Mouse (Mus musculus) heart, embryonic 11.5 days (tissue): ENCODE results near the gene Wasf2. TPM values are rescaled to one million over a fixed set of nuclear protein-coding genes. Genes with fewer than 3 reads are reported as not detected.
"Not testable (repeated sequence)": the region's sequence is repeated elsewhere in the genome, so short reads cannot be mapped to it uniquely, and the experiment has no call there.

Experiments used
- ATAC-seq: fragments of 200-750 bp; cut with Nextera tagmentation; replicated peaks from 2 replicates; pipeline ENCODE4 v1.8.0; 2017; ENCODE audit warnings: moderate library complexity; ENCODE audit not compliant: insufficient number of reproducible peaks, low FRiP score, low TSS enrichment
- H3K27ac ChIP-seq: fragments of 300-500 bp; sonication (generic); 2 replicates; pipeline ENCODE4 v1.5.1; 2014; ENCODE audit warnings: mild to moderate bottlenecking, low read depth, low read length
- H3K27me3 ChIP-seq: fragments of 300-500 bp; sonication (generic); 2 replicates; pipeline ENCODE4 v1.6.1; 2014; ENCODE audit warnings: mild to moderate bottlenecking, low read length, mixed read lengths; ENCODE audit not compliant: control insufficient read depth, insufficient read depth
- H3K36me3 ChIP-seq: fragments of 300-500 bp; sonication (generic); 2 replicates; pipeline ENCODE4 v1.6.1; 2014; ENCODE audit warnings: mild to moderate bottlenecking, low read length, moderate library complexity, mixed read lengths; ENCODE audit not compliant: control insufficient read depth, insufficient read depth
- H3K4me1 ChIP-seq: fragments of 300-500 bp; sonication (generic); 2 replicates; pipeline ENCODE4 v1.6.1; 2014; ENCODE audit warnings: low read length; ENCODE audit not compliant: control insufficient read depth, insufficient read depth
- H3K4me2 ChIP-seq: fragments of 300-500 bp; sonication (generic); 2 replicates; pipeline ENCODE4 v1.6.1; 2014; ENCODE audit warnings: mild to moderate bottlenecking, moderate library complexity
- H3K4me3 ChIP-seq: fragments of 300-500 bp; sonication (generic); 2 replicates; pipeline ENCODE4 v1.5.1; 2014; ENCODE audit warnings: low read depth, low read length
- H3K9ac ChIP-seq: fragments of 300-500 bp; sonication (generic); 2 replicates; pipeline ENCODE4 v1.6.1; 2014; ENCODE audit warnings: mild to moderate bottlenecking, low read depth, low read length, moderate library complexity
- H3K9me3 ChIP-seq: fragments of 300-500 bp; sonication (generic); replicated peaks from 2 replicates; pipeline ENCODE4 v1.6.1; 2016; ENCODE audit warnings: low read length; ENCODE audit not compliant: control insufficient read depth
- WGBS: fragments of 180-500 bp; shearing (Covaris S2); extraction: QIAGEN DNeasy Blood & Tissue Kit; methylation state at CpG from one replicate; pipeline ENCODE4 v1.1.7; 2014; ENCODE audit not compliant: insufficient replicate concordance; 5-methylcytosine and 5-hydroxymethylcytosine counted together
- polyA plus RNA-seq: library from polyadenylated mRNA; unstranded; fragments of >200 nt; fragmentation: Nextera tagmentation; extraction: Ambion mirVana; gene quantifications from 2 replicates; pipeline ENCODE4 v1.2.1, GENCODE M21; 2014

Gene Wasf2
- polyA plus RNA-seq, 1 experiment from 2014 or later, result 55.8 TPM

GRCm38 (mm10) chr4:133093481-133094033 is 36.7 kb upstream of the Wasf2 start:
- Histone ChIP-seq H3K36me3 (no peaks in the 10 kb centered on the region), H3K4me1 (peaks cover 64% of the 10 kb centered on the region), H3K9me3 (no peaks in the 10 kb centered on the region), H3K27me3 (no peaks in the 10 kb centered on the region), H3K4me2 (no peak overlapping the region), H3K27ac (peak overlapping the region; percentile 86), H3K4me3 (no peak overlapping the region), H3K9ac (0 out of 2 replicates have a peak overlapping the region, but pooled peaks have one; percentile 12)
- WGBS, result 3% methylated on average over 6 of the region's 6 CpGs
- no peak for ATAC-seq

GRCm38 (mm10) chr4:133094255-133094654 is 36.0 kb upstream of the Wasf2 start:
- Histone ChIP-seq H3K27me3 (no peaks in the 10 kb centered on the region), H3K4me3 (no peak overlapping the region), H3K36me3 (no peaks in the 10 kb centered on the region), H3K9me3 (no peaks in the 10 kb centered on the region), H3K27ac (peak overlapping the region; percentile 86), H3K4me1 (peaks cover 63% of the 10 kb centered on the region), H3K4me2 (no peak overlapping the region), H3K9ac (0 out of 2 replicates have a peak overlapping the region, but pooled peaks have one; percentile 28)
- 60% methylated on average over 1 of the region's 1 CpGs for WGBS
- ATAC-seq, result no peak

GRCm38 (mm10) chr4:133094936-133095733 is 35.2 kb upstream of the Wasf2 start:
- Histone ChIP-seq H3K9ac (peak overlapping the region; percentile 63), H3K4me2 (peak overlapping the region; percentile 58), H3K27me3 (no peaks in the 10 kb centered on the region), H3K27ac (peak overlapping the region; percentile 86), H3K36me3 (no peaks in the 10 kb centered on the region), H3K4me3 (peak overlapping the region; percentile 25), H3K9me3 (no peaks in the 10 kb centered on the region), H3K4me1 (peaks cover 54% of the 10 kb centered on the region)
- WGBS, result 29% methylated on average over 16 of the region's 16 CpGs
- peak; percentile 68 for ATAC-seq

GRCm38 (mm10) chr4:133095734-133096065 is 34.6 kb upstream of the Wasf2 start:
- Histone ChIP-seq H3K4me2 (peak overlapping the region; percentile 58), H3K9ac (peak overlapping the region; percentile 63), H3K4me3 (peak overlapping the region; percentile 25), H3K27ac (peak overlapping the region; percentile 86), H3K4me1 (peaks cover 48% of the 10 kb centered on the region)
- WGBS, result 21% methylated on average over 3 of the region's 3 CpGs
- not testable (repeated sequence) for H3K36me3 ChIP-seq, H3K27me3 ChIP-seq, ATAC-seq, H3K9me3 ChIP-seq

- H3K36me3 ChIP-seq, H3K4me2 ChIP-seq, H3K27ac ChIP-seq, H3K9me3 ChIP-seq, H3K9ac ChIP-seq, ATAC-seq, H3K27me3 ChIP-seq: not testable (repeated sequence)
- WGBS, result 0% methylated on average over 13 of the region's 26 CpGs
- H3K4me3 ChIP-seq, result peak overlapping the region; percentile 26; the same call in 1 of the 2 replicates
- peaks cover 40% of the 10 kb centered on the region for H3K4me1 ChIP-seq
Measured at GRCm38 (mm10) chr4:133096671-133097070, 33.6 kb upstream of the Wasf2 start.

GRCm38 (mm10) chr4:133101751-133102150 is 28.6 kb upstream of the Wasf2 start:
- Histone ChIP-seq H3K27me3 (no peaks in the 10 kb centered on the region), H3K9me3 (no peaks in the 10 kb centered on the region), H3K36me3 (no peaks in the 10 kb centered on the region), H3K4me1 (peaks cover 18% of the 10 kb centered on the region), H3K27ac (no peak overlapping the region), H3K4me2 (no peak overlapping the region), H3K4me3 (no peak overlapping the region), H3K9ac (no peak overlapping the region)
- 73% methylated on average over 9 of the region's 9 CpGs for WGBS
- no peak for ATAC-seq

- Histone ChIP-seq H3K4me1 (peaks cover 23% of the 10 kb centered on the region), H3K4me3 (0 out of 2 replicates have a peak overlapping the region, but pooled peaks have one; percentile 5), H3K36me3 (no peaks in the 10 kb centered on the region), H3K27ac (peak overlapping the region; percentile 50), H3K9ac (no peak overlapping the region), H3K4me2 (peak overlapping the region; percentile 40), H3K9me3 (no peaks in the 10 kb centered on the region), H3K27me3 (no peaks in the 10 kb centered on the region)
- ATAC-seq, result no peak
- WGBS, result 11% methylated on average over 16 of the region's 16 CpGs
Measured at GRCm38 (mm10) chr4:133103525-133104193, 26.6 kb upstream of the Wasf2 start.

- 0 out of 2 replicates have a peak overlapping the region, but pooled peaks have one; percentile 5 for H3K4me3 ChIP-seq
- H3K27ac ChIP-seq, result peak overlapping the region; percentile 50
- H3K27me3 ChIP-seq, result no peaks in the 10 kb centered on the region
- no peaks in the 10 kb centered on the region for H3K9me3 ChIP-seq
- 28% methylated on average over 9 of the region's 10 CpGs for WGBS
- peak overlapping the region; percentile 40 for H3K4me2 ChIP-seq
- H3K9ac ChIP-seq, result no peak overlapping the region
- no peak for ATAC-seq
- no peaks in the 10 kb centered on the region for H3K36me3 ChIP-seq
- H3K4me1 ChIP-seq, result peaks cover 24% of the 10 kb centered on the region
Measured at GRCm38 (mm10) chr4:133104194-133104569, 26.1 kb upstream of the Wasf2 start.
